Mouse (Mus musculus): ENCODE data around the gene Zcchc7.

GRCm38 (mm10) chr4:44740471-44740870, 15.2 kb upstream of the Zcchc7 start:
- TF ChIP-seq CTCF (IDR thresholded peaks at IDR 0.05; ENCODE audit: borderline replicate concordance, extremely low read depth, insufficient read depth, insufficient read length) (no peak), POLR2A (IDR thresholded peaks at IDR 0.05; ENCODE audit: borderline replicate concordance, extremely low read depth, insufficient read depth, insufficient read length, poor library complexity, severe bottlenecking) (no peak)
